8 mouse cellular contexts compared by ENCODE assay signal in the genomic region with DNA sequence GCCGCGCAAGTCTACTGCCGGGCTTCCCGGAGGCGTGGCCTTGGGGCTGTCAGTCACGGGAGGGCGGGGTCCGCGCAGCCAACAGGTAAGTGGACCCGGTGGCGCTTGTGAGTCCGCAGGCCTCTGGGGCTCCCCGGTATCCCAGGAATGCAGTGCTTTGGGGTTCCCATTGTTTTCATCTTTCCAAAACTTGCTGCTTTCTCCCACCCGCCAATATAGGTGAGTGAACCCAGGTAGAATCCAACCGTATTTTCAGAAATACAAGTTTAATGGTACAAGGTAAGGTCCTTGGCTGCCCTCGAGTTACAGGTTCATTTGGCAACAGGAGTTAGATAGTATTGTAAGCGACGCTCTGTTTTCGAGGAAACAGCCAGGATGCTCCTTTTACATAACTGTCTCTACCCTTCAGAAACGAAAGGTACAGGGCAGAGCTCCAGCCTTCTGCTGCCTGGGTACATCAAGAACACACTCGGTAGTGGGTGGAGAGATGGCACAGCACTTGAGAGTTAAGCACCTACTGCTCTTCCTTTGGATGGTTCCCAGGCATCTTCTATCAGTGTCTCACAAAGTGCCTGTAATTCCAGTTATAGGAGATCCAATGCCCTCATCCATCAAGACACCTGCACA. TPM values are rescaled to one million over a fixed set of nuclear protein-coding genes. Genes with fewer than 3 reads are reported as not detected.
DNase-seq lines count a peak whose midpoint lies in the region; ATAC-seq and TF ChIP-seq lines count a peak whose summit lies in the region.

No protein-coding gene starts in this region.

- no peaks in the 10 kb centered on the region for H3K9me3 ChIP-seq in lung, embryonic 14.5 days (ENCODE audit: low read depth, low read length)
- H3K9me3 ChIP-seq in limb, embryonic 10.5 days (replicated peaks), result no peaks in the 10 kb centered on the region
- H3K9me3 ChIP-seq in neural tube, embryonic 15.5 days (replicated peaks), result no peaks in the 10 kb centered on the region

- peak overlapping the region; percentile 44 for H3K9ac ChIP-seq in lung, embryonic 14.5 days
- peak overlapping the region; percentile 15 for H3K9ac ChIP-seq in neural tube, embryonic 15.5 days (replicated peaks)

- no peak for TF ChIP-seq CTCF in lung, embryonic 14.5 days (IDR thresholded peaks at IDR 0.05; ENCODE audit: low read depth)

- 0 out of 2 replicates have a peak, but pooled peaks cover 5% of the 10 kb centered on the region for H3K4me1 ChIP-seq in lung, embryonic 14.5 days (ENCODE audit: insufficient read depth)
- H3K4me1 ChIP-seq in limb, embryonic 10.5 days, result peaks cover 23% of the 10 kb centered on the region
- H3K4me1 ChIP-seq in neural tube, embryonic 15.5 days, result peaks cover 17% of the 10 kb centered on the region

- H3K27me3 ChIP-seq in lung, embryonic 14.5 days (ENCODE audit: insufficient read depth, low read length), result 0 out of 2 replicates have a peak, but pooled peaks cover 4% of the 10 kb centered on the region
- peaks cover 7% of the 10 kb centered on the region; the same call in 1 of the 2 replicates for H3K27me3 ChIP-seq in limb, embryonic 10.5 days (ENCODE audit: low read depth, poor library complexity, severe bottlenecking)
- peaks cover 11% of the 10 kb centered on the region; the same call in 1 of the 2 replicates for H3K27me3 ChIP-seq in neural tube, embryonic 15.5 days (replicated peaks)

- DNase-seq in lung, embryonic 14.5 days, result no peak
- no peak for DNase-seq in lung, postnatal 4 days
- DNase-seq in cerebellum, adult 9-11 months, result peak; percentile 75
- DNase-seq in gonadal fat pad, adult 2 months (ENCODE audit: low read depth), result peak; percentile 34
- no peak for DNase-seq in limb, embryonic 10.5 days (ENCODE audit: low spot score)
- DNase-seq in spleen, adult 12 weeks (ENCODE audit: low spot score), result no peak
- DNase-seq in urinary bladder, postnatal 36 days (ENCODE audit: low spot score in 2 of 2), result no peak

- H3K4me2 ChIP-seq in lung, embryonic 14.5 days, result peak overlapping the region; percentile 98
- peak overlapping the region; percentile 96 for H3K4me2 ChIP-seq in neural tube, embryonic 15.5 days

- peaks cover 25% of the 10 kb centered on the region for H3K36me3 ChIP-seq in lung, embryonic 14.5 days (ENCODE audit: insufficient read depth)
- peaks cover 35% of the 10 kb centered on the region for H3K36me3 ChIP-seq in limb, embryonic 10.5 days
- peaks cover 36% of the 10 kb centered on the region for H3K36me3 ChIP-seq in neural tube, embryonic 15.5 days

- WGBS in lung, embryonic 14.5 days, result 4% methylated on average over 21 of the region's 21 CpGs
- 5% methylated on average over 21 of the region's 21 CpGs for WGBS in limb, embryonic 10.5 days
- WGBS in neural tube, embryonic 15.5 days, result 5% methylated on average over 21 of the region's 21 CpGs

- no peak for ATAC-seq in lung, embryonic 14.5 days (ENCODE audit: insufficient read depth)
- ATAC-seq in neural tube, embryonic 15.5 days (ENCODE audit: low FRiP score), result peak; percentile 2; the same call in 1 of the 2 replicates

- H3K4me3 ChIP-seq in lung, embryonic 14.5 days (ENCODE audit: low read depth, low read length), result peak overlapping the region; percentile 56
- peak overlapping the region; percentile 75 for H3K4me3 ChIP-seq in limb, embryonic 10.5 days
- peak overlapping the region; percentile 63 for H3K4me3 ChIP-seq in neural tube, embryonic 15.5 days (replicated peaks)

- H3K27ac ChIP-seq in lung, embryonic 14.5 days (ENCODE audit: low read depth), result no peak overlapping the region
- H3K27ac ChIP-seq in limb, embryonic 10.5 days, result peak overlapping the region; percentile 89
- no peak overlapping the region; the same call in 1 of the 2 replicates for H3K27ac ChIP-seq in neural tube, embryonic 15.5 days (replicated peaks)

RNA-seq across cellular contexts. Expression of a gene that starts 0.6 kb away (rescaled TPM):
- polyA plus RNA-seq in lung, embryonic 14.5 days (2014; fragmentation: Nextera tagmentation; extraction: Ambion mirVana), result 8.0 and 8.9 TPM in 2 replicates
- 19.5 and 25.5 TPM in 2 replicates for polyA plus RNA-seq in gonadal fat pad, adult 2 months (2012; rRNA removed)
- polyA plus RNA-seq in limb, embryonic 10.5 days (2016; fragmentation: Nextera tagmentation; extraction: Ambion mirVana), result 4.7 and 7.0 TPM in 2 replicates
- polyA plus RNA-seq in neural tube, embryonic 15.5 days (2015; fragmentation: Nextera tagmentation; extraction: Ambion mirVana), result 3.6 and 4.3 TPM in 2 replicates

RNA-seq across cellular contexts. Expression of a gene that starts 12.7 kb away (rescaled TPM):
- polyA plus RNA-seq in lung, embryonic 14.5 days (2014; fragmentation: Nextera tagmentation; extraction: Ambion mirVana), result 93.4 and 98.6 TPM in 2 replicates
- 48.3 and 62.1 TPM in 2 replicates for polyA plus RNA-seq in gonadal fat pad, adult 2 months (2012; rRNA removed)
- polyA plus RNA-seq in limb, embryonic 10.5 days (2016; fragmentation: Nextera tagmentation; extraction: Ambion mirVana), result 113 and 116 TPM in 2 replicates
- polyA plus RNA-seq in neural tube, embryonic 15.5 days (2015; fragmentation: Nextera tagmentation; extraction: Ambion mirVana), result 46.1 and 57.9 TPM in 2 replicates

RNA-seq across cellular contexts. Expression of a gene that starts 44.3 kb away (rescaled TPM):
- polyA plus RNA-seq in lung, embryonic 14.5 days (2014; fragmentation: Nextera tagmentation; extraction: Ambion mirVana), result not detected in 2 replicates
- polyA plus RNA-seq in gonadal fat pad, adult 2 months (2012; rRNA removed), result not detected in 2 replicates
- not detected in 2 replicates for polyA plus RNA-seq in limb, embryonic 10.5 days (2016; fragmentation: Nextera tagmentation; extraction: Ambion mirVana)
- polyA plus RNA-seq in neural tube, embryonic 15.5 days (2015; fragmentation: Nextera tagmentation; extraction: Ambion mirVana), result 0.34 TPM in 1 of 2 replicates, not detected in the other

RNA-seq across cellular contexts. Expression of a gene that starts 48.2 kb away (rescaled TPM):
- not detected in 2 replicates for polyA plus RNA-seq in lung, embryonic 14.5 days (2014; fragmentation: Nextera tagmentation; extraction: Ambion mirVana)
- polyA plus RNA-seq in gonadal fat pad, adult 2 months (2012; rRNA removed), result not detected in 2 replicates
- polyA plus RNA-seq in limb, embryonic 10.5 days (2016; fragmentation: Nextera tagmentation; extraction: Ambion mirVana), result not detected in 2 replicates
- 5.5 and 6.1 TPM in 2 replicates for polyA plus RNA-seq in neural tube, embryonic 15.5 days (2015; fragmentation: Nextera tagmentation; extraction: Ambion mirVana)

Comparison
In these comparisons a context has a peak if more than half of its experiments do, and no peak if none do; other contexts are left out.
1. DNase-seq: peak in cerebellum, adult 9-11 months (single experiment) and gonadal fat pad, adult 2 months (single experiment); none in lung, embryonic 14.5 days (single experiment), lung, postnatal 4 days (0 of 2), limb, embryonic 10.5 days (single experiment), spleen, adult 12 weeks (single experiment) and urinary bladder, postnatal 36 days (0 of 2).
2. Peak in every context shown above with its lines, with median percentiles within 50 percentile points of each other: H3K4me3 ChIP-seq.